Mouse (Mus musculus): ENCODE measurements around the gene A930033H14Rik.

The A930033H14Rik gene

GRCm38 (mm10) chr10:69212542-69213440 lies at the start of gene A930033H14Rik:
Gene A930033H14Rik, minus strand, starts transcription at chr10:69213098.
- in situ Hi-C loops (cut with MboI; ENCODE audit: unreplicated experiment in 2 of 2) = loop anchor here (5.0 to 25.0 kb wide), 4 partner anchors 45 to 1675 kb away; partner anchors contain the start of genes Ado (in 1 of the 2) and Egr2 (in 1 of the 2)

GRCm38 (mm10) chr10:69259929-69260328 lies 47.0 kb upstream of the A930033H14Rik start:
- in situ Hi-C loops (cut with MboI; ENCODE audit: unreplicated experiment in 2 of 2) = loop anchor here (5.0 to 10.0 kb wide), 4 partner anchors 45 to 92 kb away; partner anchors contain the start of genes A930033H14Rik (in 2 of the 2) and Cdk1 (in 1 of the 2)

GRCm38 (mm10) chr10:69259161-69259560 lies 46.3 kb upstream of the A930033H14Rik start:
- in situ Hi-C loops (cut with MboI; ENCODE audit: unreplicated experiment in 2 of 2) = loop anchor here in 1 of 2 experiments (5.0 kb wide), 1 partner anchor 47 kb away; the partner anchor contains the start of gene A930033H14Rik

GRCm38 (mm10) chr10:69258588-69258987 lies 45.7 kb upstream of the A930033H14Rik start:
- in situ Hi-C loops (cut with MboI; ENCODE audit: unreplicated experiment in 2 of 2) = loop anchor here in 1 of 2 experiments (5.0 kb wide), 1 partner anchor 46 kb away; the partner anchor contains the start of gene A930033H14Rik

GRCm38 (mm10) chr10:69257592-69258133 lies 44.8 kb upstream of the A930033H14Rik start:
- in situ Hi-C loops (cut with MboI; ENCODE audit: unreplicated experiment in 2 of 2) = loop anchor here in 1 of 2 experiments (5.0 kb wide), 1 partner anchor 45 kb away; the partner anchor contains the start of gene A930033H14Rik

GRCm38 (mm10) chr10:69255594-69255993 lies 42.7 kb upstream of the A930033H14Rik start:
- in situ Hi-C loops (cut with MboI; ENCODE audit: unreplicated experiment in 2 of 2) = loop anchor here in 1 of 2 experiments (5.0 kb wide), 1 partner anchor 43 kb away; the partner anchor contains the start of gene A930033H14Rik

- in situ Hi-C loops (cut with MboI; ENCODE audit: unreplicated experiment in 2 of 2) = no loop called here
Observed at GRCm38 (mm10) chr10:69254390-69254847, 41.5 kb upstream of the A930033H14Rik start.

GRCm38 (mm10) chr10:69253686-69254080 lies 40.8 kb upstream of the A930033H14Rik start:
- in situ Hi-C loops (cut with MboI; ENCODE audit: unreplicated experiment in 2 of 2) = no loop called here

GRCm38 (mm10) chr10:69253075-69253685 lies 40.3 kb upstream of the A930033H14Rik start:
- in situ Hi-C loops (cut with MboI; ENCODE audit: unreplicated experiment in 2 of 2) = no loop called here

GRCm38 (mm10) chr10:69252112-69253074 lies 39.5 kb upstream of the A930033H14Rik start:
- in situ Hi-C loops (cut with MboI; ENCODE audit: unreplicated experiment in 2 of 2) = no loop called here

GRCm38 (mm10) chr10:69251254-69251653 lies 38.4 kb upstream of the A930033H14Rik start:
- in situ Hi-C loops (cut with MboI; ENCODE audit: unreplicated experiment in 2 of 2) = no loop called here

- in situ Hi-C loops (cut with MboI; ENCODE audit: unreplicated experiment in 2 of 2) = loop anchor here in 1 of 2 experiments (25.0 kb wide), 1 partner anchor 289 kb away; no protein-coding TSS in a partner anchor
Observed at GRCm38 (mm10) chr10:69248261-69249160, 35.6 kb upstream of the A930033H14Rik start.

- in situ Hi-C loops (cut with MboI; ENCODE audit: unreplicated experiment in 2 of 2) = loop anchor here in 1 of 2 experiments (25.0 kb wide), 1 partner anchor 290 kb away; no protein-coding TSS in a partner anchor
Observed at GRCm38 (mm10) chr10:69247311-69248033, 34.6 kb upstream of the A930033H14Rik start.

GRCm38 (mm10) chr10:69246762-69247161 lies 33.9 kb upstream of the A930033H14Rik start:
- in situ Hi-C loops (cut with MboI; ENCODE audit: unreplicated experiment in 2 of 2) = loop anchor here in 1 of 2 experiments (25.0 kb wide), 1 partner anchor 291 kb away; no protein-coding TSS in a partner anchor

- in situ Hi-C loops (cut with MboI; ENCODE audit: unreplicated experiment in 2 of 2) = loop anchor here in 1 of 2 experiments (25.0 kb wide), 1 partner anchor 291 kb away; no protein-coding TSS in a partner anchor
Observed at GRCm38 (mm10) chr10:69245906-69246668, 33.2 kb upstream of the A930033H14Rik start.

- in situ Hi-C loops (cut with MboI; ENCODE audit: unreplicated experiment in 2 of 2) = loop anchor here in 1 of 2 experiments (25.0 kb wide), 1 partner anchor 292 kb away; no protein-coding TSS in a partner anchor
Observed at GRCm38 (mm10) chr10:69245151-69245550, 32.3 kb upstream of the A930033H14Rik start.
